Mouse (Mus musculus): ENCODE results near the gene Bcl6. TPM values are rescaled to one million over a fixed set of nuclear protein-coding genes. Genes with fewer than 3 reads are reported as not detected.

Gene Bcl6
- polyA plus RNA-seq, 1 experiment from 2014 or later = 1.2 TPM

DNA sequence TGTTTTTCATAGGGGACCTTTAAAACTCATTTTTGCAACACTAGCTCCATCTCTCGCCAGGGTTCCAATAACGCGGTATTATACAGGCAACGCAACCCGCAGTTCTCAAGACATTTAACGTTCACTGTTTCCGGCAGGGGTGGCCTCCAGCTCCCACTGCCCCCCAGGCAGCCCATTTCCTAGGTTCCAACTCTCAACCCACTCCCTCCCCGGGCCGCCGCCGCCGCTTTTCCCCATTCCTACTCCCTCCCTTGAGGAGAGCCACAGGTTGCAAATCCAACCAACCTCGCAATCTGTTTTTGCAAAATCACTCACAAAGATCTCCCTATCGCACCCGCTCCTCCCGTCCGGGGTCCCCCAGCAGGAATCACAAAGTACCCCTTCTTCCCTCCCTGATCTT lies 1.8 kb downstream of the Bcl6 start:
- ATAC-seq (replicated peaks; ENCODE audit: extremely low read depth, insufficient read depth, low FRiP score) = no peak
- under 1% methylated on average over 17 of the region's 17 CpGs for WGBS
- peaks cover 37% of the 10 kb centered on the region for H3K4me1 ChIP-seq (ENCODE audit: control insufficient read depth, insufficient read depth, low read length)

DNA sequence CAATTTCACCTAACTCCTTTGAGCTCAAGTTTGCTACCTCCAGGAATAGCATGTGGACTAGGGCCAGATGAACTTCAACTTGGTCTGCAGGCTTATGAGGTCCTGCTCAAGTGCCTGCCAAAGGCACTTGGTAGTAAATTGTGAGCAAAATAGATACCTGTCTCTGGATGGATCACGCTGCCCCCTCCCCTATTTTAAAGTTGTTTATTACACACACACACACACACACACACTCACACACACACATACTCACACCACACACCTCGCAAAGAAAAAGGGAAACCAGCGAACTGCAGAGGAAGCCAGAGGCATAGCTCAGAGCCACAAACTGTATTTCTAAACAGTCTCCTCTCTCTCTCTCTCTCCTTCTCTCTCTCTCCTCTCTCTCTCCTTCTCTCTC lies 2.5 kb downstream of the Bcl6 start:
- Histone ChIP-seq H3K9ac (ENCODE audit: low read length) (peak overlapping the region; percentile 98), H3K4me1 (ENCODE audit: control insufficient read depth, insufficient read depth, low read length) (peaks cover 37% of the 10 kb centered on the region), H3K9me3 (replicated peaks; ENCODE audit: control insufficient read depth, low read length) (no peaks in the 10 kb centered on the region), H3K36me3 (ENCODE audit: control insufficient read depth, insufficient read depth) (no peaks in the 10 kb centered on the region), H3K27ac (ENCODE audit: low read length) (peak overlapping the region; percentile 96), H3K4me3 (ENCODE audit: low read length) (peak overlapping the region; percentile 91), H3K27me3 (ENCODE audit: control insufficient read depth, insufficient read depth, low read length) (no peaks in the 10 kb centered on the region), H3K4me2 (ENCODE audit: low read depth, low read length) (peak overlapping the region; percentile 98)
- WGBS = 12% methylated on average over 3 of the region's 3 CpGs
- no peak for ATAC-seq (replicated peaks; ENCODE audit: extremely low read depth, insufficient read depth, low FRiP score)

More for the DNA sequence above, 1.8 kb downstream of the Bcl6 start:
- no peaks in the 10 kb centered on the region for H3K9me3 ChIP-seq (replicated peaks; ENCODE audit: control insufficient read depth, low read length)
- peak overlapping the region; percentile 98 for H3K9ac ChIP-seq (ENCODE audit: low read length)
- H3K36me3 ChIP-seq (ENCODE audit: control insufficient read depth, insufficient read depth) = no peaks in the 10 kb centered on the region
- H3K27me3 ChIP-seq (ENCODE audit: control insufficient read depth, insufficient read depth, low read length) = no peaks in the 10 kb centered on the region
- peak overlapping the region; percentile 98 for H3K4me2 ChIP-seq (ENCODE audit: low read depth, low read length)
- H3K4me3 ChIP-seq (ENCODE audit: low read length) = peak overlapping the region; percentile 91
- H3K27ac ChIP-seq (ENCODE audit: low read length) = peak overlapping the region; percentile 96

- Histone ChIP-seq H3K27ac (ENCODE audit: low read length) (peak overlapping the region; percentile 41; the same call in 1 of the 2 replicates), H3K4me2 (ENCODE audit: low read depth, low read length) (peak overlapping the region; percentile 98), H3K9me3 (replicated peaks; ENCODE audit: control insufficient read depth, low read length) (no peaks in the 10 kb centered on the region), H3K36me3 (ENCODE audit: control insufficient read depth, insufficient read depth) (no peaks in the 10 kb centered on the region), H3K27me3 (ENCODE audit: control insufficient read depth, insufficient read depth, low read length) (peaks cover 1% of the 10 kb centered on the region; the same call in 1 of the 2 replicates), H3K4me3 (ENCODE audit: low read length) (peak overlapping the region; percentile 58), H3K9ac (ENCODE audit: low read length) (peak overlapping the region; percentile 77), H3K4me1 (ENCODE audit: control insufficient read depth, insufficient read depth, low read length) (peaks cover 40% of the 10 kb centered on the region)
- 5% methylated on average over 6 of the region's 6 CpGs for WGBS
- ATAC-seq (replicated peaks; ENCODE audit: extremely low read depth, insufficient read depth, low FRiP score) = no peak
Observed at GRCm38 (mm10) chr16:23985467-23985861, 3.2 kb downstream of the Bcl6 start.

DNA sequence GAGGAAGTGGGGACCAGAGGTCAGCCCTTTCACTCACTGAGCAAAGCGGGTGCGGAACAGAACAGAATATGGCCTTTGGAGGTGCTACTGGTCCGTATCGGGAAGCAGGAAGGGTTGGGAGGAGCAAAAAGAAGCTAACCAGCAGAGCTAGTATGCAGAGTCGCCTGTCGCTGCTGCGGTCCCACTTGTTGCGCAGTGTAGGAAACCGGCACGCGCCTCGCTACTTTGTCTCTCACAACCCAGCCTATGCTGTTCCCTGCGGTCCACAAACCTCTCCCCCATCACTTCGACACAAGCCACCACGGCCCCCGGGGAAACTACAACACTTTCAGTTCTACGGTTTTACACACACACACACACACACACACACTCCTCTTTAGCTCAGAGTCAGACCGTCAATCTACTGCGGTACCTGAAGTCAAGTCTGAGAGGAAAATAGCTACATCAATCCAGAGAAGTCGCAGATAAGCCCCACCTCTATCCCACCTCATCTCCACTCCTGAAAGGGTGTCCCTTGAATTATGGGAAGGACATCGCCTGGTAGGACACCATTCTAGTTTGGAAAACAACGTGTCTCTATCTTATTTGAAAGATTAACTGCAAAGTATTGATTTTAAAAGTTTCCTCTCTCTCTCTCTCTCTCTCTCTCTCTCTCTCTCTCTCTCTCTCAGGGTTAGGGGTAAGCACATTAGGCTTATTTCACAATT lies 3.7 kb downstream of the Bcl6 start:
- Histone ChIP-seq H3K4me2 (ENCODE audit: low read depth, low read length) (peak overlapping the region; percentile 98), H3K4me3 (ENCODE audit: low read length) (peak overlapping the region; percentile 58), H3K36me3 (ENCODE audit: control insufficient read depth, insufficient read depth) (no peaks in the 10 kb centered on the region), H3K9me3 (replicated peaks; ENCODE audit: control insufficient read depth, low read length) (no peaks in the 10 kb centered on the region), H3K27ac (ENCODE audit: low read length) (peak overlapping the region; percentile 74), H3K4me1 (ENCODE audit: control insufficient read depth, insufficient read depth, low read length) (peaks cover 37% of the 10 kb centered on the region), H3K9ac (ENCODE audit: low read length) (peak overlapping the region; percentile 77), H3K27me3 (ENCODE audit: control insufficient read depth, insufficient read depth, low read length) (peaks cover 6% of the 10 kb centered on the region; the same call in 1 of the 2 replicates)
- ATAC-seq (replicated peaks; ENCODE audit: extremely low read depth, insufficient read depth, low FRiP score) = peak; percentile 5; the same call in 1 of the 2 replicates
- WGBS = 0% methylated on average over 22 of the region's 22 CpGs

DNA sequence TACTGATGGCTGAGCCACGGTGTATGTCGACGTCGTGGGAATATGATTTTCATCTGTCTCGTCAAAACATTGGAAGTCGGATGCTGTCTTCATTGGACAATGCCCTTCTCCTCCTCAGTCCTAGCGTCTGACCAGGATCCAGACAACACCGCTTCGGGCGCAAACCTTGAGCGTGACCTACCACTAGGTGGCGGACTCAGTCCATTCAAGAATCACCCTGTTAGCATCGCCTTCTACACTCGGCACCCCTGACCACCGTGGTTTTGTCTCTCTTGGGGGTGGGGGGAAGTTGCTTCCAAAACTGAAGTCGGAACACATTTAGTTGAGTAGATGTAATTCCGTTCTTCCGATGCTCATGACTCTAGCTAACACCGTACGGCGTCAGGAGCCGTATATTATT lies 4.5 kb downstream of the Bcl6 start:
- ATAC-seq (replicated peaks; ENCODE audit: extremely low read depth, insufficient read depth, low FRiP score) = peak; percentile 24; the same call in 1 of the 2 replicates
- peak overlapping the region; percentile 77 for H3K9ac ChIP-seq (ENCODE audit: low read length)
- H3K4me1 ChIP-seq (ENCODE audit: control insufficient read depth, insufficient read depth, low read length) = peaks cover 34% of the 10 kb centered on the region
- no peak overlapping the region; the same call in 1 of the 2 replicates for H3K27ac ChIP-seq (ENCODE audit: low read length)
- H3K27me3 ChIP-seq (ENCODE audit: control insufficient read depth, insufficient read depth, low read length) = peaks cover 6% of the 10 kb centered on the region; the same call in 1 of the 2 replicates
- peak overlapping the region; percentile 58 for H3K4me3 ChIP-seq (ENCODE audit: low read length)
- H3K36me3 ChIP-seq (ENCODE audit: control insufficient read depth, insufficient read depth) = no peaks in the 10 kb centered on the region
- under 1% methylated on average over 22 of the region's 22 CpGs for WGBS
- no peaks in the 10 kb centered on the region for H3K9me3 ChIP-seq (replicated peaks; ENCODE audit: control insufficient read depth, low read length)
- H3K4me2 ChIP-seq (ENCODE audit: low read depth, low read length) = peak overlapping the region; percentile 98

- Histone ChIP-seq H3K9ac (ENCODE audit: low read length) (peak overlapping the region; percentile 72), H3K9me3 (replicated peaks; ENCODE audit: control insufficient read depth, low read length) (no peaks in the 10 kb centered on the region), H3K4me2 (ENCODE audit: low read depth, low read length) (peak overlapping the region; percentile 98), H3K27ac (ENCODE audit: low read length) (peak overlapping the region; percentile 69), H3K4me3 (ENCODE audit: low read length) (peak overlapping the region; percentile 62), H3K4me1 (ENCODE audit: control insufficient read depth, insufficient read depth, low read length) (peaks cover 34% of the 10 kb centered on the region), H3K36me3 (ENCODE audit: control insufficient read depth, insufficient read depth) (no peaks in the 10 kb centered on the region), H3K27me3 (ENCODE audit: control insufficient read depth, insufficient read depth, low read length) (peaks cover 6% of the 10 kb centered on the region; the same call in 1 of the 2 replicates)
- ATAC-seq (replicated peaks; ENCODE audit: extremely low read depth, insufficient read depth, low FRiP score) = no peak
- under 1% methylated on average over 32 of the region's 33 CpGs for WGBS
Observed at GRCm38 (mm10) chr16:23982891-23983588, 5.6 kb downstream of the Bcl6 start.

- H3K4me2 ChIP-seq (ENCODE audit: low read depth, low read length) = peak overlapping the region; percentile 98
- H3K4me1 ChIP-seq (ENCODE audit: control insufficient read depth, insufficient read depth, low read length) = peaks cover 34% of the 10 kb centered on the region
- WGBS = 3% methylated on average over 28 of the region's 28 CpGs
- peaks cover 6% of the 10 kb centered on the region; the same call in 1 of the 2 replicates for H3K27me3 ChIP-seq (ENCODE audit: control insufficient read depth, insufficient read depth, low read length)
- ATAC-seq (replicated peaks; ENCODE audit: extremely low read depth, insufficient read depth, low FRiP score) = peak; percentile 74
- H3K27ac ChIP-seq (ENCODE audit: low read length) = peak overlapping the region; percentile 69
- no peaks in the 10 kb centered on the region for H3K9me3 ChIP-seq (replicated peaks; ENCODE audit: control insufficient read depth, low read length)
- peak overlapping the region; percentile 62 for H3K4me3 ChIP-seq (ENCODE audit: low read length)
- H3K36me3 ChIP-seq (ENCODE audit: control insufficient read depth, insufficient read depth) = no peaks in the 10 kb centered on the region
- peak overlapping the region; percentile 72 for H3K9ac ChIP-seq (ENCODE audit: low read length)
Observed at GRCm38 (mm10) chr16:23981925-23982851, 6.5 kb downstream of the Bcl6 start.

DNA sequence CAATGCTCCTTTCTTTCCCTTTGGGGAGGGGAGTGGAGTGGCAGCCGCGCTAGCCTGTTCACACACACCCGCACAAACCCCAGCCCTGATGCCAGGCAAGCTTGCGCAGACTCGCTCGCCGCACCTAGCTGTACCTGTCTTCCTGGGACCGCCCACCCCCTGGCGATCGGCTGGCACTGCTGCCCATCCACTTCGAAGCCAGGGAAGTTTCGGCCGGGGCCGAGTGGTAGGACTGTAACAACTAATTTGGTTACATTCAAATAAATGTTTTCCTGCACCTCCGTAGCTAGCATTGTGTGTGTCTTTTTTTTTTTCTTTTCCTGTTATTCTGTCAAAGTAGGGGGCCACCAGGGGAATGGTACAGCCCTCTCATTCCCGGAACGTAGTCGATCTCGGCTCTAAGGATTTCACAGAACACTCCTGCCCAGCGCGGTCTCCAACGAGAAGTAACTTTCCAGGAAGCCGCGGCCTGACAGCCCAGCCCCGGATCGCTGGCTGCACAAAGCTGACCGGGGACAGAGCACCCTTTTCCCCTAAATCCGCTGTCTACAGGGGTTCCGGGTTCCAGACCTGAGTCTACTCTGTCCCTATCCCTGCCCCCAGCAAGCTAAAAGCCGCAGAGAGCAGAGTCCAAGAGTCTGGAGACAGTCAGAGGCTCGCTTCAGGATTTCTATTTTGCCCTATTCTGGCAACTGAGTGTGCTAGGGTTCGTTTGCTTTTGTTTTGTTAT lies 7.5 kb downstream of the Bcl6 start:
- H3K27me3 ChIP-seq (ENCODE audit: control insufficient read depth, insufficient read depth, low read length) = peaks cover 6% of the 10 kb centered on the region; the same call in 1 of the 2 replicates
- peak overlapping the region; percentile 98 for H3K4me2 ChIP-seq (ENCODE audit: low read depth, low read length)
- peak overlapping the region; percentile 62 for H3K4me3 ChIP-seq (ENCODE audit: low read length)
- H3K4me1 ChIP-seq (ENCODE audit: control insufficient read depth, insufficient read depth, low read length) = peaks cover 27% of the 10 kb centered on the region
- WGBS = 3% methylated on average over 32 of the region's 32 CpGs
- no peaks in the 10 kb centered on the region for H3K36me3 ChIP-seq (ENCODE audit: control insufficient read depth, insufficient read depth)
- H3K9me3 ChIP-seq (replicated peaks; ENCODE audit: control insufficient read depth, low read length) = no peaks in the 10 kb centered on the region
- ATAC-seq (replicated peaks; ENCODE audit: extremely low read depth, insufficient read depth, low FRiP score) = no peak
- no peak overlapping the region for H3K27ac ChIP-seq (ENCODE audit: low read length)
- peak overlapping the region; percentile 69 for H3K9ac ChIP-seq (ENCODE audit: low read length)

All from heart, embryonic 16.5 days (tissue).